ENCODE assay signal across 18 mouse cellular contexts in genomic region chr3:127558201-127558600, GRCm38 (mm10). TPM values are rescaled to one million over a fixed set of nuclear protein-coding genes. Genes with fewer than 3 reads are reported as not detected.
DNase-seq lines count a peak whose midpoint lies in the region; ATAC-seq and TF ChIP-seq lines count a peak whose summit lies in the region.
"Had no signal": no experiment of that assay in that cellular context is flagged by ENCODE, and none has a peak within 500 bp of the region (broad histone marks: within the 10 kb centered on the region; RNA-seq: fewer than 3 reads in every experiment).

No protein-coding gene starts in this region.

- H3K4me1 ChIP-seq in intestine, postnatal 0 days (replicated peaks; ENCODE audit: control insufficient read depth, insufficient read depth, low read length), result no peaks in the 10 kb centered on the region
- H3K4me1 ChIP-seq in intestine, embryonic 16.5 days (ENCODE audit: control insufficient read depth, insufficient read depth, low read length), result 0 out of 2 replicates have a peak, but pooled peaks cover 3% of the 10 kb centered on the region
- no peaks in the 10 kb centered on the region for H3K4me1 ChIP-seq in midbrain, postnatal 0 days (ENCODE audit: insufficient read depth, low read length)
- H3K4me1 ChIP-seq in midbrain, embryonic 15.5 days, result peaks cover 7% of the 10 kb centered on the region

- H3K27ac ChIP-seq in intestine, postnatal 0 days (ENCODE audit: low read depth, low read length), result no peak overlapping the region
- no peak overlapping the region for H3K27ac ChIP-seq in intestine, embryonic 16.5 days (ENCODE audit: low read length)
- H3K27ac ChIP-seq in midbrain, postnatal 0 days (ENCODE audit: low read depth, low read length), result no peak overlapping the region
- H3K27ac ChIP-seq in midbrain, embryonic 15.5 days, result no peak overlapping the region
- H3K27ac ChIP-seq: hindbrain, embryonic 15.5 days had no signal

- peak; percentile 37 for TF ChIP-seq CTCF in intestine, postnatal 0 days (IDR thresholded peaks at IDR 0.05; ENCODE audit: low read depth)
- TF ChIP-seq CTCF in midbrain, postnatal 0 days (IDR thresholded peaks at IDR 0.05), result peak; percentile 31; the same call in 1 of the 2 replicates

- ATAC-seq in intestine, postnatal 0 days, result no peak
- ATAC-seq in intestine, embryonic 16.5 days, result no peak
- no peak for ATAC-seq in midbrain, postnatal 0 days (ENCODE audit: low FRiP score)
- no peak for ATAC-seq in midbrain, embryonic 15.5 days (replicated peaks)

- no peaks in the 10 kb centered on the region for H3K27me3 ChIP-seq in intestine, postnatal 0 days (replicated peaks; ENCODE audit: control insufficient read depth, insufficient read depth, low read length)
- no peaks in the 10 kb centered on the region for H3K27me3 ChIP-seq in intestine, embryonic 16.5 days (replicated peaks; ENCODE audit: control insufficient read depth, insufficient read depth, low read length)
- H3K27me3 ChIP-seq in midbrain, postnatal 0 days (ENCODE audit: insufficient read depth, low read length), result no peaks in the 10 kb centered on the region
- H3K27me3 ChIP-seq in midbrain, embryonic 15.5 days (replicated peaks), result no peaks in the 10 kb centered on the region
- H3K27me3 ChIP-seq: hindbrain, embryonic 15.5 days had no signal

- 0 out of 2 replicates have a peak, but pooled peaks cover 7% of the 10 kb centered on the region for H3K36me3 ChIP-seq in intestine, postnatal 0 days (ENCODE audit: control insufficient read depth, insufficient read depth)
- peaks cover 6% of the 10 kb centered on the region; the same call in 1 of the 2 replicates for H3K36me3 ChIP-seq in intestine, embryonic 16.5 days (ENCODE audit: control insufficient read depth, insufficient read depth, low read length)
- peaks cover 6% of the 10 kb centered on the region; the same call in 1 of the 2 replicates for H3K36me3 ChIP-seq in midbrain, postnatal 0 days (ENCODE audit: insufficient read depth, low read length)
- H3K36me3 ChIP-seq in midbrain, embryonic 15.5 days (replicated peaks), result no peaks in the 10 kb centered on the region
- H3K36me3 ChIP-seq: hindbrain, embryonic 15.5 days had no signal

- no peak for DNase-seq in midbrain, postnatal 0 days (ENCODE audit: low spot score)
- peak; percentile 32 for DNase-seq in NIH3T3 (ENCODE audit: low read depth)
- DNase-seq in cerebellum, adult 9-10 months, result no peak
- no peak for DNase-seq in adrenal gland, postnatal 4 days (ENCODE audit: low spot score in 2 of 2)
- DNase-seq: adrenal gland, postnatal 10 days; cerebellum, adult 11-12 months; gastrocnemius, postnatal 36 days; heart, postnatal 14 days; kidney, adult 2 months; kidney, postnatal 36 days; liver; lung, adult 2 months; thymus, postnatal 25 days had no signal

- no peak overlapping the region for H3K4me3 ChIP-seq in intestine, postnatal 0 days (ENCODE audit: low read depth, low read length)
- H3K4me3 ChIP-seq in intestine, embryonic 16.5 days (ENCODE audit: low read length), result no peak overlapping the region
- no peak overlapping the region for H3K4me3 ChIP-seq in midbrain, postnatal 0 days (ENCODE audit: low read depth, low read length)
- no peak overlapping the region for H3K4me3 ChIP-seq in midbrain, embryonic 15.5 days
- H3K4me3 ChIP-seq: hindbrain, embryonic 15.5 days had no signal

- H3K9me3 ChIP-seq in intestine, postnatal 0 days (ENCODE audit: control insufficient read depth), result no peaks in the 10 kb centered on the region
- H3K9me3 ChIP-seq in intestine, embryonic 16.5 days (ENCODE audit: control insufficient read depth, low read length), result no peaks in the 10 kb centered on the region
- H3K9me3 ChIP-seq in midbrain, postnatal 0 days (ENCODE audit: low read length), result no peaks in the 10 kb centered on the region
- no peaks in the 10 kb centered on the region for H3K9me3 ChIP-seq in midbrain, embryonic 15.5 days
- H3K9me3 ChIP-seq: hindbrain, embryonic 15.5 days had no signal

- H3K9ac ChIP-seq in intestine, postnatal 0 days (ENCODE audit: low read depth, low read length), result no peak overlapping the region
- no peak overlapping the region for H3K9ac ChIP-seq in intestine, embryonic 16.5 days (ENCODE audit: low read depth, low read length)
- no peak overlapping the region for H3K9ac ChIP-seq in midbrain, postnatal 0 days (replicated peaks; ENCODE audit: low read length, poor library complexity, severe bottlenecking)
- no peak overlapping the region for H3K9ac ChIP-seq in midbrain, embryonic 15.5 days
- H3K9ac ChIP-seq: hindbrain, embryonic 15.5 days had no signal

- H3K4me2 ChIP-seq in intestine, postnatal 0 days (replicated peaks; ENCODE audit: low read depth), result no peak overlapping the region
- no peak overlapping the region for H3K4me2 ChIP-seq in intestine, embryonic 16.5 days (ENCODE audit: low read depth, low read length)
- no peak overlapping the region for H3K4me2 ChIP-seq in midbrain, postnatal 0 days (ENCODE audit: low read depth, low read length, poor library complexity, severe bottlenecking)
- H3K4me2 ChIP-seq in midbrain, embryonic 15.5 days, result no peak overlapping the region
- H3K4me2 ChIP-seq: heart, embryonic 11.5 days; hindbrain, embryonic 15.5 days had no signal

RNA-seq across cellular contexts. Expression of gene Zgrf1, which starts 4.9 kb away (rescaled TPM):
- polyA plus RNA-seq in intestine, postnatal 0 days (2015; fragmentation: Nextera tagmentation; extraction: Ambion mirVana), result 1.1 TPM in 2 replicates
- 3.6 and 3.7 TPM in 2 replicates for polyA plus RNA-seq in intestine, embryonic 16.5 days (2015; fragmentation: Nextera tagmentation; extraction: Ambion mirVana)
- total RNA-seq in midbrain, postnatal 0 days (2014; rRNA removed), result 2.0 and 3.3 TPM in 2 replicates
- polyA plus RNA-seq in midbrain, postnatal 0 days (2015; fragmentation: Nextera tagmentation; extraction: Ambion mirVana), result 1.3 and 1.9 TPM in 2 replicates
- 2.8 and 3.3 TPM in 2 replicates for polyA plus RNA-seq in midbrain, embryonic 15.5 days (2015; fragmentation: Nextera tagmentation; extraction: Ambion mirVana)
- 1 to 10 TPM; 8.6 to 9.4 TPM for total RNA-seq in adrenal gland, postnatal 4 days (2021)

RNA-seq across cellular contexts. Expression of gene Larp7, which starts 5.1 kb away (rescaled TPM):
- polyA plus RNA-seq in intestine, postnatal 0 days (2015; fragmentation: Nextera tagmentation; extraction: Ambion mirVana), result 23.6 and 26.2 TPM in 2 replicates
- 39.1 and 46.7 TPM in 2 replicates for polyA plus RNA-seq in intestine, embryonic 16.5 days (2015; fragmentation: Nextera tagmentation; extraction: Ambion mirVana)
- 9.0 and 14.0 TPM in 2 replicates for total RNA-seq in midbrain, postnatal 0 days (2014; rRNA removed)
- polyA plus RNA-seq in midbrain, postnatal 0 days (2015; fragmentation: Nextera tagmentation; extraction: Ambion mirVana), result 27.6 and 31.8 TPM in 2 replicates
- 25.3 and 26.0 TPM in 2 replicates for polyA plus RNA-seq in midbrain, embryonic 15.5 days (2015; fragmentation: Nextera tagmentation; extraction: Ambion mirVana)
- total RNA-seq in adrenal gland, postnatal 4 days (2021), result 10 to 100 TPM; 36.1 to 38.3 TPM

RNA-seq across cellular contexts. Expression of gene Ank2, which starts 59.1 kb away (rescaled TPM):
- 9.0 and 12.4 TPM in 2 replicates for polyA plus RNA-seq in intestine, postnatal 0 days (2015; fragmentation: Nextera tagmentation; extraction: Ambion mirVana)
- 14.7 and 15.8 TPM in 2 replicates for polyA plus RNA-seq in intestine, embryonic 16.5 days (2015; fragmentation: Nextera tagmentation; extraction: Ambion mirVana)
- 623 and 716 TPM in 2 replicates for total RNA-seq in midbrain, postnatal 0 days (2014; rRNA removed)
- polyA plus RNA-seq in midbrain, postnatal 0 days (2015; fragmentation: Nextera tagmentation; extraction: Ambion mirVana), result 155 and 200 TPM in 2 replicates
- polyA plus RNA-seq in midbrain, embryonic 15.5 days (2015; fragmentation: Nextera tagmentation; extraction: Ambion mirVana), result 192 and 216 TPM in 2 replicates
- 10 to 100 TPM; 91.4 to 93.0 TPM for total RNA-seq in adrenal gland, postnatal 4 days (2021)
